Mouse (Mus musculus) heart, adult 18-20 months (tissue): ENCODE data around the gene Ttc41. TPM values are rescaled to one million over a fixed set of nuclear protein-coding genes. Genes with fewer than 3 reads are reported as not detected.

ENCODE experiments used
- DNase-seq, 2 experiments: peaks; one replicate each; pipeline ENCODE4 v3.0.0; 2021 to 2022; ENCODE audit warnings: mixed read lengths in 1 of 2
- microRNA-seq, 2 experiments: library from miRNA; unstranded; fragments of <30 nt; microRNA quantifications; one replicate each; pipeline ENCODE4 v1.2.0; 2022
- total RNA-seq, 2 experiments: library from RNA; stranded (reverse); gene quantifications; 2 replicates each; pipeline ENCODE4 v1.2.3; 2021

Ttc41 gene
- total RNA-seq, 2 experiments from 2014 or later = 1.5 to 1.9 TPM

GRCm38 (mm10) chr10:86825871-86826522, 120.4 kb downstream of the Ttc41 start:
- peak; percentile 86 to 87 for DNase-seq

Small RNA genes within 50 kb of the gene (microRNA-seq; reads per million reads assigned to microRNA genes)
- 1.1 to 4.9 reads per million in 2 experiments for gene Gm25745

Other genes starting within 250 kb of the Ttc41 start
- gene Syn3, start 206.9 kb upstream of the Ttc41 start, total RNA-seq = under 1 TPM; 0.20 to 0.44 TPM
- 100 to 1,000 TPM; 319 to 364 TPM for gene Hsp90b1, start 302 bp upstream of the Ttc41 start, total RNA-seq
- 10 to 100 TPM; 13.3 to 16.2 TPM for gene Gm49358, start 58.2 kb downstream of the Ttc41 start, total RNA-seq
- 10 to 100 TPM; 33.7 to 35.6 TPM for gene Nt5dc3, start 73.2 kb downstream of the Ttc41 start, total RNA-seq